Mouse (Mus musculus) G1E (cell line): ENCODE measurements around the gene Cdhr4.

Experiments used
- CTCF ChIP-seq: IDR thresholded peaks from 2 replicates; pipeline ENCODE4 v1.5.1; 2012; ENCODE audit warnings: low read depth, low read length, inconsistent platforms, mixed read lengths
- GATA2 ChIP-seq: IDR thresholded peaks from 2 replicates; pipeline ENCODE4 v1.6.1; 2012; ENCODE audit warnings: low read depth, low read length, inconsistent platforms, borderline replicate concordance
- POLR2AphosphoS5 ChIP-seq: IDR thresholded peaks from 2 replicates; pipeline ENCODE4 v1.6.1; 2012; ENCODE audit warnings: low read depth, low read length, inconsistent platforms; ENCODE audit not compliant: insufficient replicate concordance
- TAL1 ChIP-seq: conservative IDR thresholded peaks from 2 replicates; pipeline ENCODE4 v1.6.1; 2012; ENCODE audit warnings: low read depth, low read length, inconsistent platforms, mixed read lengths

DNA sequence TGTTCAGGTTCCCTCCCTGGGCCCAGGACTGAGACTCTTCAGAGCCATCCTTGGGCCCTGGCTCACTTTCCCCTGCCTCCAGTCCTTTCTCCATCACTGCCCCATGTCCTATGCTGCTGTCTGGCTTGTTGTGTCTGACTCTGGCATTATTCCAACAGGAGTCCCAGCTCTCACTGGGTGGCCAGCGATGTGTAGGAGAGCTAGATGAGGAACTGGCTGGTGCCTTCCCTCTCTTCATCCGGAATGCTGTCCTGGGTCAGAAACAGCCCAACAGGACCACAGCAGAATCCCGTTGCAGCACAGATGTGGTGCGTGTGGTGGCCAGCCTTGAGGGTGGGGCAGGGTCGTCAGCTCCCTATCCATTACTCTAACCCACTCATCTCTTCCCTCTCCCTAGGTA is 22.0 kb upstream of the Cdhr4 start:
- TF ChIP-seq CTCF = no peak
- no peak for TF ChIP-seq POLR2AphosphoS5
- TF ChIP-seq TAL1 = no peak
- no peak for TF ChIP-seq GATA2
